Mouse (Mus musculus): ENCODE measurements at regions not wholly inside any gene's neighbourhood (a gene's known extent, or its start where the extent isn't known, plus 50 kb on each side); places are given as distances from the start of the nearest gene placed in this dataset.

- Histone ChIP-seq H3K4me2 (ENCODE audit: low read depth, low read length) (no peak overlapping the region), H3K27ac (ENCODE audit: low read depth) (no peak overlapping the region), H3K9me3 (ENCODE audit: low read length) (no peaks in the 10 kb centered on the region), H3K27me3 (ENCODE audit: insufficient read depth, low read length) (no peaks in the 10 kb centered on the region), H3K9ac (replicated peaks) (no peak overlapping the region), H3K36me3 (replicated peaks; ENCODE audit: insufficient read depth, low read length) (no peaks in the 10 kb centered on the region), H3K4me1 (ENCODE audit: insufficient read depth) (no peaks in the 10 kb centered on the region), H3K4me3 (ENCODE audit: low read depth, low read length) (no peak overlapping the region)
- TF ChIP-seq CTCF (IDR thresholded peaks at IDR 0.05; ENCODE audit: low read depth), result no peak
- TF ChIP-seq EP300 (IDR thresholded peaks at IDR 0.05; ENCODE audit: low read depth), result no peak
- DNase-seq (no peak), ATAC-seq (no peak)
- 87% methylated on average over 6 of the region's 6 CpGs for WGBS (ENCODE audit: insufficient replicate concordance)
Observed at GRCm38 (mm10) chr17:78108793-78109192, 91.3 kb upstream of the Crim1 start.

GRCm38 (mm10) chr17:78109364-78110222, 90.5 kb upstream of the Crim1 start:
- H3K9ac ChIP-seq (replicated peaks), result no peak overlapping the region
- no peaks in the 10 kb centered on the region for H3K4me1 ChIP-seq (ENCODE audit: insufficient read depth)
- H3K36me3 ChIP-seq (replicated peaks; ENCODE audit: insufficient read depth, low read length), result no peaks in the 10 kb centered on the region
- H3K4me3 ChIP-seq (ENCODE audit: low read depth, low read length), result no peak overlapping the region
- no peaks in the 10 kb centered on the region for H3K9me3 ChIP-seq (ENCODE audit: low read length)
- no peak overlapping the region for H3K4me2 ChIP-seq (ENCODE audit: low read depth, low read length)
- TF ChIP-seq EP300 (IDR thresholded peaks at IDR 0.05; ENCODE audit: low read depth) (no peak), CTCF (IDR thresholded peaks at IDR 0.05; ENCODE audit: low read depth) (no peak)
- ATAC-seq (no peak), DNase-seq (no peak)
- 69% methylated on average over 7 of the region's 7 CpGs for WGBS (ENCODE audit: insufficient replicate concordance)
- no peaks in the 10 kb centered on the region for H3K27me3 ChIP-seq (ENCODE audit: insufficient read depth, low read length)
- H3K27ac ChIP-seq (ENCODE audit: low read depth), result no peak overlapping the region

DNA sequence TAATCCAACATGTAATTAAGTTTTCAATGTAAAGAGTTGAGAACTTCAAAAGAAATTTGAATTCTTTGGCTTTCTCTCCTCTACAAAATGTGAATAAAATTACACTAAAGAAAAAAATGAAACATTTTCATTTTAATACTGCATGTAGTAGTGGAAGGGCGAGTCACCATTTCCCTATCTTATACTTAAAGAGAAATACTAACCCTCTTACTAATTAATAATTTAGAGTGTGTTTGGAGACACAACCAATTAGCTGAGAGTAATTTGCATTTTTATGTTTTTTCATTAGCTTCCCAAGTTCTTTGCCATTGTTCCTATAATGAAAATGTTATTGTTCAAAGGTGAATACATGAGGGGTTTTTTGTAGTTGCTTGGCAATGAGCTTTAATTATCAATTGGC, 67.9 kb upstream of the Crim1 start:
- DNase-seq (no peak), ATAC-seq (no peak)
- Histone ChIP-seq H3K9ac (replicated peaks) (no peak overlapping the region), H3K27ac (ENCODE audit: low read depth) (no peak overlapping the region), H3K27me3 (ENCODE audit: insufficient read depth, low read length) (no peaks in the 10 kb centered on the region), H3K4me1 (ENCODE audit: insufficient read depth) (no peaks in the 10 kb centered on the region), H3K36me3 (replicated peaks; ENCODE audit: insufficient read depth, low read length) (no peaks in the 10 kb centered on the region), H3K4me2 (ENCODE audit: low read depth, low read length) (no peak overlapping the region), H3K9me3 (ENCODE audit: low read length) (no peaks in the 10 kb centered on the region), H3K4me3 (ENCODE audit: low read depth, low read length) (no peak overlapping the region)
- WGBS (ENCODE audit: insufficient replicate concordance), result 63% methylated on average over 1 of the region's 1 CpGs
- TF ChIP-seq CTCF (IDR thresholded peaks at IDR 0.05; ENCODE audit: low read depth) (no peak), EP300 (IDR thresholded peaks at IDR 0.05; ENCODE audit: low read depth) (no peak)

DNA sequence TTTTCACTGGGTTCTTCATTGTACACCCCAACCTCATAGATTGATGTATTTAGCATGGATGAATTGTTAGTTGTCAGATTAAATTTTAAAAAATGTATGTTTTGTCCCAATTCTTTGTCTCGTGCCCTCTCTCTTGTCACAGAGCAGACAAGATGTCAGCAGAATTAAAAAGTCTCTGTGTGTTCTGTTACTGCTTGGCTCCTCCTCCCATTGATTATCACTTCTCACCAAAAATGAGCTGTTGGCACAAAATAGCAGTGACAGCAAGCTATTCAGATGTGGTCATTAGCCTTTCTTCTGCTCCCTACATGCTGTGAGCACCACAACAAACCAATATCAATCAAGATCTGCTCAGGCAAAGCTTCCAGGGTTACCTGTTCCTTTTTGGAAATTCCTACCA, 62.1 kb upstream of the Crim1 start:
- H3K4me1 ChIP-seq (ENCODE audit: insufficient read depth), result no peaks in the 10 kb centered on the region
- no peaks in the 10 kb centered on the region for H3K36me3 ChIP-seq (replicated peaks; ENCODE audit: insufficient read depth, low read length)
- no peak overlapping the region for H3K9ac ChIP-seq (replicated peaks)
- TF ChIP-seq CTCF (IDR thresholded peaks at IDR 0.05; ENCODE audit: low read depth), result no peak
- TF ChIP-seq EP300 (IDR thresholded peaks at IDR 0.05; ENCODE audit: low read depth), result no peak
- no peaks in the 10 kb centered on the region for H3K9me3 ChIP-seq (ENCODE audit: low read length)
- H3K27me3 ChIP-seq (ENCODE audit: insufficient read depth, low read length), result no peaks in the 10 kb centered on the region
- no peak for ATAC-seq
- H3K27ac ChIP-seq (ENCODE audit: low read depth), result no peak overlapping the region
- WGBS (ENCODE audit: insufficient replicate concordance), result 59% methylated on average over 1 of the region's 1 CpGs
- H3K4me3 ChIP-seq (ENCODE audit: low read depth, low read length), result no peak overlapping the region
- DNase-seq, result no peak
- H3K4me2 ChIP-seq (ENCODE audit: low read depth, low read length), result no peak overlapping the region

- Histone ChIP-seq H3K4me3 (ENCODE audit: low read depth, low read length) (no peak overlapping the region), H3K4me2 (ENCODE audit: low read depth, low read length) (no peak overlapping the region), H3K9me3 (ENCODE audit: low read length) (no peaks in the 10 kb centered on the region), H3K27me3 (ENCODE audit: insufficient read depth, low read length) (no peaks in the 10 kb centered on the region), H3K9ac (replicated peaks) (no peak overlapping the region), H3K4me1 (ENCODE audit: insufficient read depth) (no peaks in the 10 kb centered on the region), H3K36me3 (replicated peaks; ENCODE audit: insufficient read depth, low read length) (no peaks in the 10 kb centered on the region), H3K27ac (ENCODE audit: low read depth) (no peak overlapping the region)
- no peak for TF ChIP-seq CTCF (IDR thresholded peaks at IDR 0.05; ENCODE audit: low read depth)
- no peak for TF ChIP-seq EP300 (IDR thresholded peaks at IDR 0.05; ENCODE audit: low read depth)
- ATAC-seq (no peak), DNase-seq (no peak)
- 80% methylated on average over 7 of the region's 7 CpGs for WGBS (ENCODE audit: insufficient replicate concordance)
Observed at GRCm38 (mm10) chr17:78140660-78141059, 59.4 kb upstream of the Crim1 start.

DNA sequence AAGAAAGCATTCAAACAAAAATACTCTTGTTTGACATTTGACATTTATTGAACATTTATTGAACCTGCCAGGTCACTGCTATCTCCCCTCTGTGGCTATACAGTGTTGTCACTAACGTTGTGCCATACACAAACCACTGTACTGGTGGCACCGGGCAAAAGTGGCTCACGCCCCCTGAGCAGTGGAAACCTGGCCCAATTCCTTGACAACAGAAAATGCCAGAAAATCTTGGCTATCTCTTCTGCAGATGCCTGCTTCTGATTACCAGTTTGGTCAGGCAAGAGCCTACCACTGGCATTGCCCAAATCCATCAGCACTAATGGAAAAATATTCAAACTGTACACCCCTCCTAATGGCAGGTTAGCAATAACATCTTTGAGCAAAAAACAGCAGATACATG, 58.9 kb upstream of the Crim1 start:
- ATAC-seq (no peak), DNase-seq (no peak)
- H3K4me1 ChIP-seq (ENCODE audit: insufficient read depth), result no peaks in the 10 kb centered on the region
- no peak overlapping the region for H3K4me3 ChIP-seq (ENCODE audit: low read depth, low read length)
- no peaks in the 10 kb centered on the region for H3K27me3 ChIP-seq (ENCODE audit: insufficient read depth, low read length)
- TF ChIP-seq EP300 (IDR thresholded peaks at IDR 0.05; ENCODE audit: low read depth) (no peak), CTCF (IDR thresholded peaks at IDR 0.05; ENCODE audit: low read depth) (no peak)
- H3K4me2 ChIP-seq (ENCODE audit: low read depth, low read length), result no peak overlapping the region
- no peak overlapping the region for H3K9ac ChIP-seq (replicated peaks)
- H3K36me3 ChIP-seq (replicated peaks; ENCODE audit: insufficient read depth, low read length), result no peaks in the 10 kb centered on the region
- WGBS (ENCODE audit: insufficient replicate concordance), result 85% methylated on average over 3 of the region's 3 CpGs
- H3K27ac ChIP-seq (ENCODE audit: low read depth), result no peak overlapping the region
- H3K9me3 ChIP-seq (ENCODE audit: low read length), result no peaks in the 10 kb centered on the region

All from liver, postnatal 0 days (tissue).